Mouse (Mus musculus): ENCODE measurements around the gene Tymp. TPM values are rescaled to one million over a fixed set of nuclear protein-coding genes. Genes with fewer than 3 reads are reported as not detected.
A peak's percentile ranks its signal among the peaks of the same experiment; 100 is the strongest.

The Tymp gene
- polyA plus RNA-seq, 1 experiment from 2014 or later, result 2.2 TPM

DNA sequence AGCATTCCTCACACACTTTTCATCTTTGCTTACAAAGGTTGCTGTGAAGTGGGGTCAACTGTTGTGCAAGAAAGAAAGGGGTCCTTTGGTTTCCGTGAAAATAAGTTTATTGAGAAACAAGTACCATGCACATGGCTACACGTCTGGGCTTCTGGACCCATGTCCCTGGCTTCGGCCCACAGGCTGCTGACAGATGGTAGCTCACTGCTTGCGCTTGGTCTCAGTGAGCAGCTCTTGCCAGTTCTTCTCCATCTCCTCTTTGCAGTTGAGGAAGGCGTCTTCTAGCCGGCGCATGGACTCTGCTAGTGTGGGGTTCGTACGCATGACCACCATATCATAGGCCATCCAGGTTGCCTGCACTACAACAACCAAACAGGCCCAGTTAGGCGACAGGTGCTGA lies 13.2 kb upstream of the Tymp start:
- no peak overlapping the region for H3K9ac ChIP-seq
- H3K4me1 ChIP-seq (replicated peaks), result no peaks in the 10 kb centered on the region
- H3K4me3 ChIP-seq, result no peak overlapping the region
- no peaks in the 10 kb centered on the region for H3K36me3 ChIP-seq
- ATAC-seq (ENCODE audit: low read depth), result no peak
- H3K4me2 ChIP-seq, result no peak overlapping the region
- H3K27ac ChIP-seq (replicated peaks), result no peak overlapping the region
- H3K27me3 ChIP-seq, result 0 out of 2 replicates have a peak, but pooled peaks cover 2% of the 10 kb centered on the region
- H3K9me3 ChIP-seq, result no peaks in the 10 kb centered on the region
- WGBS, result 93% methylated on average over 10 of the region's 10 CpGs

DNA sequence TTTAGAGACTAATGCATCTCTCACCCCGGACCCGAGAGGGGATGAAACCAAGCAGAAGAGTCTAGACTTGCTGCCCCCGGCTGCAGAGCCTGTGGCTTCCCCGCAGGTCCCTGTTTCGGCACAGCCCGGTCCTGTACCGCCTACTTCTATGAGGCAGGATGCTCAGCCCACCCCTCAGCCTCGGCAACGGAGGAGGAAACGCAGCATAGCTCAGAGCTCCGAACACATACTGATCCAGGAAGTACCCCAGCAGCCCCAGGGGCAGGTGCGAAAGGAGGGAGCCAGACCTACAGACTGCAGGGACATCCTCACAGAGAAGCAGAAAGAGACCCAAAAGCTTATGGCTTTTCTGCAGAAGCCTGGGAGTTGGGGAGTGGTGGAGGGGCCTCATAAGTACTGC lies 10.3 kb upstream of the Tymp start:
- peaks cover 10% of the 10 kb centered on the region; the same call in 1 of the 2 replicates for H3K27me3 ChIP-seq
- no peak overlapping the region for H3K4me3 ChIP-seq
- H3K36me3 ChIP-seq, result no peaks in the 10 kb centered on the region
- WGBS, result 53% methylated on average over 12 of the region's 12 CpGs
- H3K9me3 ChIP-seq, result no peaks in the 10 kb centered on the region
- ATAC-seq (ENCODE audit: low read depth), result no peak
- no peaks in the 10 kb centered on the region for H3K4me1 ChIP-seq (replicated peaks)
- H3K9ac ChIP-seq, result no peak overlapping the region
- no peak overlapping the region for H3K27ac ChIP-seq (replicated peaks)
- H3K4me2 ChIP-seq, result no peak overlapping the region

DNA sequence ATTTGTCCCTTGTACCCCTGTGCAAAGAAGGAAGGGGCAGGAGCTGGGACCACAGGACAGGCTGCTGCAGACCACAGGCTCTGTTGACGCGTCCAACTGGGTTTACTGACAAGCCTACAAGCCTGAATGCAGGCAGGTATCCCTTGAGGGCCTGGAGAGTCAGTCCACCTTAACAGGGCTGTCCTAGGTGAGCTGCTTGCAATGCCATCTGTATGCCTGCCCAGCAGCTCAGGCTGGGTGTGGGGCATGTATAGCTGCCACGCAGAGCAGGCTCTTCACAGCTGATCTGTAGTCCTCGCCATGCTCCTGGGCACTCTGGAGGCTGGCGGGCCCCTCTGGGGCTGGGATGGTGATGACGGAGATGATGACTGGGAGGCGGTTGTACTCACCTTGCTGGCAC lies 7.8 kb upstream of the Tymp start, which contains the start of gene Klhdc7b:
Klhdc7b (plus strand) TSS at position 301 of the 400 bp plus-strand sequence.
- H3K4me3 ChIP-seq, result no peak within 1 kb of the TSS
- no peaks in the 10 kb centered on the region for H3K9me3 ChIP-seq
- WGBS, result 90% methylated on average over 7 of the region's 7 CpGs
- H3K4me2 ChIP-seq, result no peak within 1 kb of the TSS
- H3K27ac ChIP-seq (replicated peaks), result no peak within 1 kb of the TSS
- no peak within 1 kb of the TSS for H3K9ac ChIP-seq
- peaks cover under 1% of the 10 kb centered on the region; the same call in 1 of the 2 replicates for H3K4me1 ChIP-seq (replicated peaks)
- H3K27me3 ChIP-seq, result peaks cover 26% of the 10 kb centered on the region
- no peaks in the 10 kb centered on the region for H3K36me3 ChIP-seq
- ATAC-seq (ENCODE audit: low read depth), result no peak

DNA sequence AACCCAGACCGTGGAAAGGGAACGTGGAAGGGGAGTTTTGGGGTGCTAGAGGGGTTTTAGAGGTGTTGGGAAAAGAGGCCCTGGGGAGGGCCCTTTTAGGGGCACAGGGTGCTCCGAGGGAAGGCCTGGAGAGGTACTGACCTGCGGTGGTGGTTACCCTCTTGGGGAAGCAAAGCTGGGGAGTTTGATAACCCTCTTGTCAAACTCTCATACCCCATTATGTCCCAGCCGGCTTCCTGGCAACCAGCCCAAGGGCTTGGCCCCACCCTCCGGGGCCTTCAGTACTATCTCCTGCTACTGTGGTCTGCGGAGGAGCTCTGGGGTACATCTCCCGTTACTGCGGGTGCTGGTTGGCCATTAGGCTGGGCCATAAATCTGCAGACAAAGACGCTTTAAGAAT lies 2.6 kb upstream of the Tymp start:
- H3K9ac ChIP-seq, result peak overlapping the region; percentile 52; the same call in 1 of the 2 replicates

DNA sequence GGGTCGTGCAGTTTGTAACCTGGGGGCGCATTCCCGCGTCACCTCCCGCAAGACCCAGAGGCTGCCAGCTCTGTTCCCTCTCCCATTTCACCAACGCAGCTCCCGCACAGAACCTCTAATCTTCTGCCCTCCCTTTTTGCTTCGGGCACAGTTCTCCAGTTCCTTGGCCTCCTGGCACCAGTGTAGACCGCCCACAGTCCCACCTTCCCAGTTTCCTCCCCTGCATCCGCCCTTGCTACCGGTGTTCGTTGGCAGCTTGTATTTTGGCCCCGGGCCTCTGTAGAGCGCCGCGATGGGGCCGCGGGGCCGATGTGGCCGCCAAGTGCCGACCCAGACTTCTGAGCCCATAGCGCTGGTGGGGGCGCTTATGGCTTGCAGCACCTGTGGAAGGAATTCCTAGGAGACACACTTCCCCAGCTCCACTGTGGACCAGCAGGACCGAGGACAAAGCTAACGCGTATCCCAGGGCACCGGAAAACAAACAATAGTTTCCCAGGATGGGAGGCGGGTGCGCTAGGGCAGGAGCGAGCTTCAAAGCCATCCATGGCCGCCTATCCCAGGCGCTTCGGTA lies 2.1 kb upstream of the Tymp start, which contains the start of gene Odf3b:
Odf3b (minus strand) TSS at position 452 of the 571 bp plus-strand sequence.
- no peaks in the 10 kb centered on the region for H3K9me3 ChIP-seq
- H3K27ac ChIP-seq (replicated peaks), result no peak within 1 kb of the TSS
- peak within 1 kb of the TSS; percentile 36 for H3K4me3 ChIP-seq
- peak within 1 kb of the TSS; percentile 59 for H3K4me2 ChIP-seq
- H3K9ac ChIP-seq, result peak within 1 kb of the TSS; percentile 52
- WGBS, result under 1% methylated on average over 33 of the region's 33 CpGs
- no peaks in the 10 kb centered on the region for H3K36me3 ChIP-seq
- H3K4me1 ChIP-seq (replicated peaks), result peaks cover 29% of the 10 kb centered on the region
- no peak for ATAC-seq (ENCODE audit: low read depth)
- peaks cover 70% of the 10 kb centered on the region for H3K27me3 ChIP-seq

More for the DNA sequence above, 2.6 kb upstream of the Tymp start:
- Histone ChIP-seq H3K4me2 (peak overlapping the region; percentile 59), H3K9me3 (no peaks in the 10 kb centered on the region), H3K36me3 (no peaks in the 10 kb centered on the region), H3K4me3 (peak overlapping the region; percentile 36), H3K27me3 (peaks cover 70% of the 10 kb centered on the region), H3K27ac (replicated peaks) (no peak overlapping the region), H3K4me1 (replicated peaks) (peaks cover 25% of the 10 kb centered on the region)
- no peak for ATAC-seq (ENCODE audit: low read depth)
- WGBS, result 6% methylated on average over 10 of the region's 10 CpGs

DNA sequence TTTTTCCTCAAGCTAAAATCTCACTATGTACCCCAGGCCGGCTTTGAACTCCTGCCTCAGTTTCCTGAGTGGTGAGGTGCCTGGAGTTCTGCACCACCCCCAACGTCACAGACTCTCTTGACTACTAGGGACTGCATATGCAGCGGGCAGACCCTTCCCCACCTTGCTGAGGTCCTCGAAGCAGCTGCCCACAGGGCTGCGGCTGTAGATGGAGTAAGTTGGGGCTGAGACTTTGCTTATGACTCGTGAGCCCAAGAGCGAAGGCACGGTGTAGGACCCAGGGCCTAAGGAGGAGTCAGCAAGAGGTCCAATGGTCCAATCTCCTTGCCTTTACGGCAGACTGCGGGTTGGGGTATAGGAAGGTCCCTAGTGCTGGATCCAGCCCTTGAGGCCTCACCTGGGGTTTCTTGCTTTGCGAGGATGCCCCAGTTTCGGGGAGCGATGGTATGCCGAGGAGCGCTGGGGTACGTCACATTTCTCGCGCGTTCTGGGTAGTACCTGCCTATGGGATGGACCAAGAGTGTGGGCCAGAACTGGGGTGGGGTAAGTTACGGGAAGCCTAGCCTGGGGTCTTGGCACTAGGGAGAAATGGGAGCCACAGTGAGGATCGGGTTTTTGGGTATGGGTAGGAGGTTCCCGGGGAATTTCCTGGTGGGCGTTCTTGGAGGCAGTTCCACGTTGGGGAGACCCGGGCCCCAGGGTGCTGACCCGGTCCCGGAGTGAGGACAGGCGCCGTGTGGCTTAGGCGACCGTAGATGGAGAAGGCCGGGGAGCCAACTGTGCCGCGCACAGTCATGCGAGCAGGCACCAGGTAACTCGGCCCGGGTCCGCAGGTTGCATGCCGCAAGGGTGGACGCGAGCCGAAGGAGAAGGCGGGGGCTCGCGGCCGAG lies 1.3 kb upstream of the Tymp start:
- H3K9ac ChIP-seq, result peak overlapping the region; percentile 52
- ATAC-seq (ENCODE audit: low read depth), result no peak
- H3K36me3 ChIP-seq, result no peaks in the 10 kb centered on the region
- WGBS, result 12% methylated on average over 46 of the region's 46 CpGs
- no peak overlapping the region for H3K27ac ChIP-seq (replicated peaks)
- H3K27me3 ChIP-seq, result peaks cover 69% of the 10 kb centered on the region
- H3K4me2 ChIP-seq, result peak overlapping the region; percentile 59
- peak overlapping the region; percentile 36 for H3K4me3 ChIP-seq
- H3K9me3 ChIP-seq, result no peaks in the 10 kb centered on the region
- H3K4me1 ChIP-seq (replicated peaks), result peaks cover 32% of the 10 kb centered on the region

DNA sequence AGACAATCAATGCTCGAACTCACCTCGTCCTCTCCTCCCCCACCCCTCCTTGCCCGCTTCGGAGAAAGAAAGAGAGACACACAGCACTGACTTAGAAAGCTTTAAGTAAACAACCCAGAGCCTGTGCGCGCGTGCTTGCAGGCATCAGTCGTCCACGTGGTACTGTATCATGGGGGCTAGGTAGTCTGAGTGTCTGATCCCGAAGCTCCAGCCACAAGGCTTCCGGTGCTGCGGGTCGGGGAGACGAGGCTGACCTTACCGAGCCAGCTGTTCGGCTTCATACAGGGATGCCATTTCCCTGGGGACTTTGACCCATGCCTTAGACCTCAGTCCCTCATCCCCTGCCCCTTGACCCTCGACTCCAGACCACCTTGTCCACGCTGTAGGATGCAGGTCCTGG lies 523 bp upstream of the Tymp start:
- no peak overlapping the region for H3K4me2 ChIP-seq

DNA sequence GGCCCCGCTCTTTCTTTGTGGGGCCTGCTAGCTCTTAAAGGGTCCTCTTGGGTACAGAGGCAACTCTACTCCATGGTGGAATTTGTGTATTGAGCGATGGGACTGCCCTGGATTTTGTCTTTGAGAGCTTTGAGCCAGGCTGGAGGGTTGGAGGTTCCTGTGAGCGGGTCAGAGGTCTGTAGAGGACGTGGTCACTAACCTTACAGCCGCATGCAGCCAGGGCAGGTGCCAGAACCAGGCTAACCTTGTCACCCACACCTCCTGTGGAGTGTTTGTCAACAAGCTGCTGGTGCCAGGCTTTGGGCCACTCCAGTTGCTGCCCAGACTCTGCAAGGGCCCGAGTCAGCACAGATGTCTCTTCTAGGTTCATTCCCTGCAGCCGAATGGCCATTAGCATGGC lies 799 bp downstream of the Tymp start:
- Histone ChIP-seq H3K36me3 (peaks cover 18% of the 10 kb centered on the region), H3K27me3 (peaks cover 60% of the 10 kb centered on the region), H3K4me1 (replicated peaks) (peaks cover 40% of the 10 kb centered on the region), H3K4me3 (no peak overlapping the region), H3K4me2 (no peak overlapping the region), H3K27ac (replicated peaks) (no peak overlapping the region), H3K9ac (no peak overlapping the region), H3K9me3 (no peaks in the 10 kb centered on the region)
- no peak for ATAC-seq (ENCODE audit: low read depth)
- 78% methylated on average over 7 of the region's 7 CpGs for WGBS

More for the DNA sequence above, 523 bp upstream of the Tymp start:
- Histone ChIP-seq H3K9me3 (no peaks in the 10 kb centered on the region), H3K27ac (replicated peaks) (no peak overlapping the region), H3K4me3 (no peak overlapping the region), H3K9ac (no peak overlapping the region), H3K27me3 (peaks cover 62% of the 10 kb centered on the region), H3K36me3 (peaks cover 4% of the 10 kb centered on the region), H3K4me1 (replicated peaks) (peaks cover 40% of the 10 kb centered on the region)
- 6% methylated on average over 18 of the region's 18 CpGs for WGBS
- ATAC-seq (ENCODE audit: low read depth), result no peak

DNA sequence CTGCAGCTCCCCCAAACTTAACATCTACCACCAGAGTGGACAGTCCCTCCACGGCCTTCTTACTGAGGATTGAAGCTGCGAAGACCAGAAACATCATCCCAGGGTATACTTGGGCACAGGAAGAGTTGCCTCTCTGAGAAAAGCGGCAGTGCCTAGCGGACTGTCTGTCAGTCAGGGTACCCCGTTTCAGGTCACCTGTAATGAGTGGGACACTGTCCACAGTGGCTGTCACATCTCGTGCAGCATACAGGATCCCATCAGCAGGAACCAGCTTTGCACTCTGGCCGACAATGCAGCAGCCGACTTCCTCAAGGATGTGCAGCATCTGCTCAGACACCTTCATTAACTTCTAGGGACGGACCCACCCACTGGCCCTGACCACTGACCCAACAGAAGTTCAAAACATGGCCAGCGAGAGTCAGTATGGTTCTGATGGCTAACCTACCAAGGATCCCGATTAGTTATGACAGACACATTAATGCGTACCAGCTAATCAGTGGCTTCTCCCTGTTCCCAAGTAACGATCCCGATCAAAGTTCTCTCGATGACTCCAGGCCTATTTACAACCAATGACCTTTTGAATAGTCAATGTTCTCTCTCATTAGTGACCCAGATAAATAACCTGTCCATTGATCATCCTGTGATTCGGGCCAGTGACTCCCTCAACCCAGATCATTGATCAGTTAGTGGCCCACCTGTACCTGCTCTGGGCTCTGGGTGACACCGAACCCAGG lies 1.9 kb downstream of the Tymp start:
- peaks cover 50% of the 10 kb centered on the region for H3K27me3 ChIP-seq
- H3K4me1 ChIP-seq (replicated peaks), result peaks cover 40% of the 10 kb centered on the region
- H3K36me3 ChIP-seq, result peaks cover 28% of the 10 kb centered on the region
- no peak for ATAC-seq (ENCODE audit: low read depth)
- no peak overlapping the region for H3K4me2 ChIP-seq
- no peaks in the 10 kb centered on the region for H3K9me3 ChIP-seq
- H3K4me3 ChIP-seq, result 0 out of 2 replicates have a peak overlapping the region, but pooled peaks have one; percentile 62
- 92% methylated on average over 17 of the region's 17 CpGs for WGBS
- H3K9ac ChIP-seq, result no peak overlapping the region
- H3K27ac ChIP-seq (replicated peaks), result no peak overlapping the region

DNA sequence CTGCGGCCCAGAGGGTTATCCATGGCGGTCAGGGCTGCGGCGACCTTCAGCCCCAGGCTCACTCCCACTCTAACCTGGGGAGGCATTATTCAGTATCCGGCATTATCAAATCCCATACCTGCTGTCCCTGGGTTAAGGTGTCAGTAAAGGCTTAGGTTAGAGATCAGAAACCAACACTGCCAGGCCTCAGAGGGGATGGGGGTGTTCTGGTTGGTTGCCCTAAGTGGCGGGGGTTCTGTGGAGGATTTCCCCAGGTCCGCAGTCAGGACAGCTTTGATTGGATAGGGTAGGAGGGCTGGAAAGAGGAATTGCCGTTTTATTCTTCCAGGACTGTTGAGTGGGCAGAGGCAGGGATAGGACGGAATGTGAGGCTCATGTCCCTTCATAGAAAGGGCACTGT lies 2.5 kb downstream of the Tymp start:
- no peak for ATAC-seq (ENCODE audit: low read depth)

DNA sequence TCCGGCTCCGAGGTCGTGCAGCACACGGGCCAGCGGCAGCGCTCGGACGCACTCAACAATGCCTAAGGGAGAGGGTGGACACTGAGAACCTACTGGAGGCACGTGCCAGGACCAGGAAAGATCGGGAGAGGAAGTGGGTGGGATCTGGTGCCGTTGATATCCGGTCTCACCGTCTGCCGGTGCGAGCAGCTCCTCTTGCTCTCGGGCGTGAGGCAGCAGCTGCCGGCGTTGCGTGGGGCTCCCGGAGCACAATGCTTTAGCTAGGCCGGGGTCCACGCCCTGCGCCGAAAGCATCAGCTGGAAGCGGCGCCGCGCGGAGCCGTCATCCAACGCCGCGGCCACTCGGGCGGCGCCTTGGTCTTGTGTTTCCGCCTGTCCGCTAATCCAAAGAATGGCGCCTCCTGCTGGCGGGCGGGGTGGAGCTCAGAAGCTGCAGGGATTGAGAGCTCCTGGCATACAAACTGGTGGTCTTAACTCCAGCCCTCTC lies 3.0 kb downstream of the Tymp start, which contains the start of gene Sco2:
Sco2 (minus strand) TSS at position 85 of the 487 bp plus-strand sequence.
- Histone ChIP-seq H3K4me1 (replicated peaks) (peaks cover 32% of the 10 kb centered on the region), H3K27me3 (peaks cover 38% of the 10 kb centered on the region), H3K36me3 (peaks cover 40% of the 10 kb centered on the region), H3K9me3 (no peaks in the 10 kb centered on the region), H3K9ac (peak within 1 kb of the TSS; percentile 80), H3K27ac (replicated peaks) (peak within 1 kb of the TSS; percentile 94), H3K4me2 (peak within 1 kb of the TSS; percentile 73), H3K4me3 (peak within 1 kb of the TSS; percentile 62)
- ATAC-seq (ENCODE audit: low read depth), result peak; percentile 88
- under 1% methylated on average over 42 of the region's 42 CpGs for WGBS

More for the DNA sequence above, 2.5 kb downstream of the Tymp start:
- H3K27ac ChIP-seq (replicated peaks), result peak overlapping the region; percentile 94
- peaks cover 35% of the 10 kb centered on the region for H3K36me3 ChIP-seq
- H3K9me3 ChIP-seq, result no peaks in the 10 kb centered on the region
- peak overlapping the region; percentile 80 for H3K9ac ChIP-seq
- WGBS, result 47% methylated on average over 9 of the region's 9 CpGs
- peaks cover 37% of the 10 kb centered on the region for H3K4me1 ChIP-seq (replicated peaks)
- peak overlapping the region; percentile 73 for H3K4me2 ChIP-seq
- H3K4me3 ChIP-seq, result peak overlapping the region; percentile 62
- H3K27me3 ChIP-seq, result peaks cover 43% of the 10 kb centered on the region
